9 mouse cellular contexts compared by ENCODE assay signal in the genomic region with DNA sequence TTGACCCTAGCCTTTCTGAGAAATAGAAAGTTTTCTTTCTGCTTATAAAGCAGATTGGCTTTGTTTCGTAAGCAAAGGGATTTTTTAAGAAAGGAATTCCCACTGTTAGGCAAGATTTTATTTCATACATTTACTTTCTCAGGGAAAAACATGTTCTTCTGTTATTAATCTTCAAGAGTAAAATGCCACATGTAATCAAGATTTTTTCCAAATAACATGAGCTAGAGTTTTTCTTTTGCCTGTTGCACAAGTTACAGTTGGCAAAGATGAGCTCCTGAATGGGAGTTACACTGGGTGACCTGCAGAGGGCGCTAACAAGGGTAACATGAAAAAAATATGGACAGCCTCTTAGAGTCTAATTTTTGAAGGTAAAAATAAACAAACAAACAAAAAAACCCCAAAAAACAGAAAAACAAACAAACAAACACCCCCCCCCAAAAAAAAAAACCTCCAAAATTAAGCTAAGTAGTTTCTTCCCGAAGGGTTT.
DNase-seq lines count a peak whose midpoint lies in the region; ATAC-seq and TF ChIP-seq lines count a peak whose summit lies in the region.
"Had no signal": no experiment of that assay in that cellular context is flagged by ENCODE, and none has a peak within 500 bp of the region (broad histone marks: within the 10 kb centered on the region; RNA-seq: fewer than 3 reads in every experiment).

No protein-coding gene starts in this region.

- peak; percentile 47 for DNase-seq in heart, adult 8-10 months (ENCODE audit: low spot score)
- no peak for DNase-seq in heart, adult 9 months (ENCODE audit: low spot score in 2 of 2)
- DNase-seq in 3T3-L1 (ENCODE audit: low read depth, low spot score) (peak; percentile 66), MN1 (ENCODE audit: low spot score) (no peak)
- no peak for DNase-seq in embryonic facial prominence, embryonic 14.5 days (ENCODE audit: low spot score)
- no peak for DNase-seq in frontal cortex, postnatal 14 days (ENCODE audit: low spot score in 2 of 2)

- no peak overlapping the region for H3K4me3 ChIP-seq in E14TG2a.4 (replicated peaks; ENCODE audit: low read length)
- no peak overlapping the region for H3K4me3 ChIP-seq in embryonic facial prominence, embryonic 14.5 days (ENCODE audit: low read depth, low read length)
- H3K4me3 ChIP-seq in midbrain, embryonic 15.5 days, result no peak overlapping the region
- H3K4me3 ChIP-seq: embryonic facial prominence, embryonic 15.5 days had no signal

- H3K27ac ChIP-seq in embryonic facial prominence, embryonic 14.5 days (replicated peaks; ENCODE audit: low read depth, low read length), result 0 out of 2 replicates have a peak overlapping the region, but pooled peaks have one; percentile 69
- no peak overlapping the region for H3K27ac ChIP-seq in midbrain, embryonic 15.5 days

- TF ChIP-seq CTCF in E14TG2a.4 (conservative IDR thresholded peaks at IDR 0.05; ENCODE audit: low read length), result peak; percentile 47

- H3K9me3 ChIP-seq in E14TG2a.4 (ENCODE audit: low read length), result peaks cover 14% of the 10 kb centered on the region
- no peaks in the 10 kb centered on the region for H3K9me3 ChIP-seq in embryonic facial prominence, embryonic 14.5 days (ENCODE audit: control insufficient read depth, low read length)
- H3K9me3 ChIP-seq in midbrain, embryonic 15.5 days, result no peaks in the 10 kb centered on the region
- H3K9me3 ChIP-seq: embryonic facial prominence, embryonic 15.5 days had no signal

- H3K4me1 ChIP-seq in E14TG2a.4 (replicated peaks; ENCODE audit: low read depth, low read length), result no peaks in the 10 kb centered on the region
- H3K4me1 ChIP-seq in embryonic facial prominence, embryonic 14.5 days (ENCODE audit: control insufficient read depth, insufficient read depth, low read length), result peaks cover 31% of the 10 kb centered on the region
- no peaks in the 10 kb centered on the region; the same call in 1 of the 2 replicates for H3K4me1 ChIP-seq in midbrain, embryonic 15.5 days

- ATAC-seq in embryonic facial prominence, embryonic 14.5 days (ENCODE audit: low read depth), result no peak
- ATAC-seq in midbrain, embryonic 15.5 days (replicated peaks), result no peak

- H3K36me3 ChIP-seq in E14TG2a.4 (ENCODE audit: insufficient read depth, low read length), result no peaks in the 10 kb centered on the region
- H3K36me3 ChIP-seq in embryonic facial prominence, embryonic 14.5 days (ENCODE audit: control insufficient read depth, insufficient read depth, low read length), result no peaks in the 10 kb centered on the region
- H3K36me3 ChIP-seq in midbrain, embryonic 15.5 days (replicated peaks), result no peaks in the 10 kb centered on the region
- H3K36me3 ChIP-seq: embryonic facial prominence, embryonic 15.5 days had no signal

- H3K27me3 ChIP-seq in E14TG2a.4 (ENCODE audit: insufficient read depth, low read length), result no peaks in the 10 kb centered on the region
- no peaks in the 10 kb centered on the region for H3K27me3 ChIP-seq in embryonic facial prominence, embryonic 14.5 days (replicated peaks; ENCODE audit: control insufficient read depth, insufficient read depth, low read length)
- H3K27me3 ChIP-seq in midbrain, embryonic 15.5 days (replicated peaks), result no peaks in the 10 kb centered on the region
- H3K27me3 ChIP-seq: embryonic facial prominence, embryonic 15.5 days had no signal

- no peak overlapping the region for H3K4me2 ChIP-seq in embryonic facial prominence, embryonic 14.5 days (ENCODE audit: low read depth, low read length)
- H3K4me2 ChIP-seq in midbrain, embryonic 15.5 days, result no peak overlapping the region
- H3K4me2 ChIP-seq: embryonic facial prominence, embryonic 15.5 days had no signal

- H3K9ac ChIP-seq in embryonic facial prominence, embryonic 14.5 days (ENCODE audit: low read depth, low read length), result no peak overlapping the region
- H3K9ac ChIP-seq in midbrain, embryonic 15.5 days, result no peak overlapping the region
- H3K9ac ChIP-seq: embryonic facial prominence, embryonic 15.5 days had no signal

- WGBS in embryonic facial prominence, embryonic 14.5 days, result 48% methylated on average over 3 of the region's 3 CpGs
- 66% methylated on average over 3 of the region's 3 CpGs for WGBS in midbrain, embryonic 15.5 days

Comparison
In these comparisons a context has a peak if more than half of its experiments do, and no peak if none do; other contexts are left out.
1. DNase-seq: peak in heart, adult 8-10 months (single experiment) and 3T3-L1 (single experiment); none in heart, adult 9 months (0 of 2), embryonic facial prominence, embryonic 14.5 days (single experiment), frontal cortex, postnatal 14 days (0 of 2) and MN1 (single experiment).